Mouse (Mus musculus): ENCODE results near the gene Akt1s1.

DNA sequence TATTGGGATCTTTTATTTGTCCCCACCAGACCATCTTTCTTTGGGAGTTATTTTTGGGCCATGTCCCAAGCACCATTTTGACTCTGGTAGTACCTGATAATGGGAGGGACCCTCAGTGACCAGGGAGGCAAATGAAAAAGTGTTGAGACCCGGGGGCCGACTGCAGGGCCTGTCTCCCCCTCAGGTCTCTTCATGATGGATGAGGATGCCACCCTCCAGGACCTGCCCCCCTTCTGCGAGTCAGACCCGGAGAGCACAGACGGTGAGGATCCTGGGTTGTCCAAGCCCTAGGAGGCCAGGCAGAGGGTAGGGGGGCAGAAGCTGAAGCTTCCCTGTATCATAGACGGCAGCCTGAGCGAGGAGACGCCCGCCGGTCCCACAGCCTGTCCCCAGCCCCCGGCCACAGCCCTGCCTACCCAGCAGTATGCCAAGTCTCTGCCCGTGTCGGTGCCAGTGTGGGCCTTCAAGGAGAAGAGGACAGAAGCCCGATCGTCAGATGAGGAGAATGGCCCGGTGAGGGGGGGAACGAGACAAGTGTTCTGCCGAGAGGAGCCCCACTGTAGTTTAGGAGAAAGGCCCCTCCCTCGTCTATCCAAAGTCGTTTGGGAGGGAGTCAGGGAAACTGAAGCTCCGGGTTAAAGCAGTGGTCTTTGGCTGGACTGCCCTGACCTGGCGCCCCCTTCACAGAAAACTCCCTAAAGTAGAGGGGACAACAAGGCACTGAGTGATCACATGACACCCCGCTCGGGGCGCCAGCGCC is 5.0 kb downstream of the Akt1s1 start:
- TF ChIP-seq CTCF (IDR thresholded peaks at IDR 0.05; ENCODE audit: low read depth) (no peak), EP300 (optimal IDR thresholded peaks at IDR 0.05) (no peak)
